Comparison of ENCODE assay signal across 13 mouse cellular contexts in the genomic region with DNA sequence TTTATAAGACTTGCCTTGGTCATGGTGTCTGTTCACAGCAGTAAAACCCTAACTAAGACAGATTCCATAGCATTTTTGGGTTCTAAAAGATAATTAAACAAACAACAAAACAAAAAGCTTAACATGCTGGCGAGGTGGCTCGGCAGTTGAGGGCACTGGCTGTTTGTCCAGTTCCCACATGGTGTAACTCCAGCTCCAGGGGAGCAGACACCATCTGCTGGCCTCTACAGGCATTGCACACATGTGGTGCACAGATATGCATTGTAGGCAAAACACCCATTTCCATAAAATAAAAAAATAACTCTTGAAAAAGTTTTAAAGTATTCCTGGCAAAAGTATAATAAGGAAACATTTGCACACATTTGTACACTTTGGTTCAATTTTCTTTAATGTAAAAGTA. TPM values are rescaled to one million over a fixed set of nuclear protein-coding genes. Genes with fewer than 3 reads are reported as not detected.
DNase-seq lines count a peak whose midpoint lies in the region; ATAC-seq and TF ChIP-seq lines count a peak whose summit lies in the region.
"Had no signal": no experiment of that assay in that cellular context is flagged by ENCODE, and none has a peak within 500 bp of the region (broad histone marks: within the 10 kb centered on the region; RNA-seq: fewer than 3 reads in every experiment).

No protein-coding gene starts in this region.

- H3K4me2 ChIP-seq in intestine, postnatal 0 days (replicated peaks; ENCODE audit: low read depth) = no peak overlapping the region
- no peak overlapping the region for H3K4me2 ChIP-seq in intestine, embryonic 15.5 days (replicated peaks)
- H3K4me2 ChIP-seq in stomach, postnatal 0 days (replicated peaks; ENCODE audit: low read depth) = no peak overlapping the region
- H3K4me2 ChIP-seq: embryonic facial prominence, embryonic 15.5 days; lung, embryonic 15.5 days had no signal

- DNase-seq in testis, postnatal 14 days (ENCODE audit: low spot score) = no peak
- DNase-seq in adipocyte (ENCODE audit: low spot score) = peak; percentile 24
- DNase-seq in stomach, postnatal 0 days (ENCODE audit: low spot score) = peak; percentile 23
- DNase-seq in frontal cortex, postnatal 36 days (ENCODE audit: low spot score in 2 of 2) = no peak
- DNase-seq: gastrocnemius, postnatal 10 days; heart, postnatal 10 days; kidney, adult 9 months had no signal

- TF ChIP-seq EP300 in stomach, postnatal 0 days (optimal IDR thresholded peaks at IDR 0.05) = no peak

- H3K4me3 ChIP-seq in intestine, postnatal 0 days (ENCODE audit: low read depth, low read length) = no peak overlapping the region
- H3K4me3 ChIP-seq in intestine, embryonic 15.5 days (replicated peaks) = no peak overlapping the region
- H3K4me3 ChIP-seq in testis, adult 2 months (ENCODE audit: control insufficient read depth, low read depth, low read length) = no peak overlapping the region
- H3K4me3 ChIP-seq in stomach, postnatal 0 days (ENCODE audit: low read depth, low read length) = no peak overlapping the region
- H3K4me3 ChIP-seq: embryonic facial prominence, embryonic 15.5 days; lung, embryonic 15.5 days had no signal

- no peak overlapping the region for H3K9ac ChIP-seq in intestine, postnatal 0 days (ENCODE audit: low read depth, low read length)
- H3K9ac ChIP-seq in intestine, embryonic 15.5 days = no peak overlapping the region
- no peak overlapping the region for H3K9ac ChIP-seq in stomach, postnatal 0 days (ENCODE audit: low read length)
- H3K9ac ChIP-seq: embryonic facial prominence, embryonic 15.5 days; lung, embryonic 15.5 days had no signal

- TF ChIP-seq CTCF in intestine, postnatal 0 days (IDR thresholded peaks at IDR 0.05; ENCODE audit: low read depth) = peak; percentile 65
- TF ChIP-seq CTCF in testis, adult 2 months (IDR thresholded peaks at IDR 0.05; ENCODE audit: control insufficient read depth, insufficient read depth, insufficient replicate concordance, low read depth, low read length) = peak; percentile 35; the same call in 1 of the 2 replicates
- peak; percentile 69 for TF ChIP-seq CTCF in stomach, postnatal 0 days (IDR thresholded peaks at IDR 0.05; ENCODE audit: low read depth)

- no peak overlapping the region for H3K27ac ChIP-seq in intestine, postnatal 0 days (ENCODE audit: low read depth, low read length)
- H3K27ac ChIP-seq in intestine, embryonic 15.5 days = no peak overlapping the region
- H3K27ac ChIP-seq in testis, adult 2 months (ENCODE audit: control insufficient read depth, insufficient read depth, low read depth, low read length) = no peak overlapping the region
- H3K27ac ChIP-seq in stomach, postnatal 0 days (replicated peaks) = no peak overlapping the region
- H3K27ac ChIP-seq: embryonic facial prominence, embryonic 15.5 days; lung, embryonic 15.5 days had no signal

- TF ChIP-seq POLR2A in testis, adult 2 months (IDR thresholded peaks at IDR 0.05; ENCODE audit: control insufficient read depth, low read depth, low read length) = no peak

- ATAC-seq in intestine, postnatal 0 days = no peak
- ATAC-seq in intestine, embryonic 15.5 days = no peak
- no peak for ATAC-seq in stomach, postnatal 0 days (ENCODE audit: low FRiP score, low TSS enrichment)
- ATAC-seq in erythroid progenitor cell, adult 5-6 weeks (replicated peaks; ENCODE audit: low FRiP score, poor library complexity, severe bottlenecking) = no peak

- 84% methylated on average over 2 of the region's 2 CpGs for WGBS in intestine, postnatal 0 days
- WGBS in intestine, embryonic 15.5 days = 74% methylated on average over 2 of the region's 2 CpGs
- WGBS in stomach, postnatal 0 days = 70% methylated on average over 2 of the region's 2 CpGs

- no peaks in the 10 kb centered on the region for H3K9me3 ChIP-seq in intestine, postnatal 0 days (ENCODE audit: control insufficient read depth)
- no peaks in the 10 kb centered on the region for H3K9me3 ChIP-seq in intestine, embryonic 15.5 days
- no peaks in the 10 kb centered on the region for H3K9me3 ChIP-seq in stomach, postnatal 0 days (ENCODE audit: control insufficient read depth, low read length)
- H3K9me3 ChIP-seq: embryonic facial prominence, embryonic 15.5 days; lung, embryonic 15.5 days had no signal

- H3K27me3 ChIP-seq in intestine, postnatal 0 days (replicated peaks; ENCODE audit: control insufficient read depth, insufficient read depth, low read length) = no peaks in the 10 kb centered on the region
- H3K27me3 ChIP-seq in intestine, embryonic 15.5 days (replicated peaks) = no peaks in the 10 kb centered on the region
- no peaks in the 10 kb centered on the region for H3K27me3 ChIP-seq in testis, adult 2 months (ENCODE audit: control insufficient read depth, insufficient read depth, low read length)
- H3K27me3 ChIP-seq in stomach, postnatal 0 days (ENCODE audit: control insufficient read depth, insufficient read depth, low read length) = no peaks in the 10 kb centered on the region
- H3K27me3 ChIP-seq: embryonic facial prominence, embryonic 15.5 days; lung, embryonic 15.5 days had no signal

- H3K36me3 ChIP-seq in intestine, postnatal 0 days (ENCODE audit: control insufficient read depth, insufficient read depth) = peaks cover 36% of the 10 kb centered on the region
- H3K36me3 ChIP-seq in intestine, embryonic 15.5 days = peaks cover 25% of the 10 kb centered on the region
- peaks cover 1% of the 10 kb centered on the region; the same call in 1 of the 2 replicates for H3K36me3 ChIP-seq in testis, adult 2 months (ENCODE audit: control insufficient read depth, insufficient read depth, low read length)
- peaks cover 6% of the 10 kb centered on the region for H3K36me3 ChIP-seq in stomach, postnatal 0 days (ENCODE audit: control insufficient read depth, insufficient read depth, low read length)

- no peaks in the 10 kb centered on the region for H3K4me1 ChIP-seq in intestine, postnatal 0 days (replicated peaks; ENCODE audit: control insufficient read depth, insufficient read depth, low read length)
- H3K4me1 ChIP-seq in intestine, embryonic 15.5 days (replicated peaks) = no peaks in the 10 kb centered on the region
- no peaks in the 10 kb centered on the region for H3K4me1 ChIP-seq in testis, adult 2 months (ENCODE audit: control insufficient read depth, insufficient read depth, low read length)
- no peaks in the 10 kb centered on the region for H3K4me1 ChIP-seq in stomach, postnatal 0 days (replicated peaks; ENCODE audit: control insufficient read depth, insufficient read depth)
- H3K4me1 ChIP-seq: embryonic facial prominence, embryonic 15.5 days; lung, embryonic 15.5 days had no signal

RNA-seq across cellular contexts. Expression of gene Tamm41, which starts 7.6 kb away (rescaled TPM):
- 42.6 and 43.8 TPM in 2 replicates for polyA plus RNA-seq in intestine, postnatal 0 days (2015; fragmentation: Nextera tagmentation; extraction: Ambion mirVana)
- polyA plus RNA-seq in intestine, embryonic 15.5 days (2015; fragmentation: Nextera tagmentation; extraction: Ambion mirVana) = 60.1 and 61.6 TPM in 2 replicates
- 13.0 and 14.1 TPM in 2 replicates for polyA plus RNA-seq in testis, adult 2 months (2012; rRNA removed)
- polyA plus RNA-seq in stomach, postnatal 0 days (2015; fragmentation: Nextera tagmentation; extraction: Ambion mirVana) = 35.8 and 36.0 TPM in 2 replicates
- 4.0 and 25.2 TPM in 2 replicates for total RNA-seq in erythroid progenitor cell, adult 5-6 weeks (2015; ENCODE audit: low replicate concordance)
- total RNA-seq in erythroid progenitor cell, adult 5-6 weeks (2017; ENCODE audit: low replicate concordance) = 3.2 and 9.8 TPM in 2 replicates

Comparison
In these comparisons a context has a peak if more than half of its experiments do, and no peak if none do; other contexts are left out.
1. DNase-seq: peak in adipocyte (single experiment) and stomach, postnatal 0 days (single experiment); none in testis, postnatal 14 days (single experiment) and frontal cortex, postnatal 36 days (0 of 2).
2. Peak in every context shown above with its lines, with median percentiles within 50 percentile points of each other: CTCF ChIP-seq.